Mouse (Mus musculus) lung, embryonic 14.5 days (tissue): ENCODE measurements around the gene Gda. TPM values are rescaled to one million over a fixed set of nuclear protein-coding genes. Genes with fewer than 3 reads are reported as not detected.

Experiments used
- ATAC-seq: fragments of 200-750 bp; cut with Nextera tagmentation; 2 replicates; pipeline ENCODE4 v1.8.0; 2017; ENCODE audit warnings: mild to moderate bottlenecking, moderate TSS enrichment, moderate library complexity; ENCODE audit not compliant: insufficient read depth
- DNase-seq: peaks from one replicate; pipeline ENCODE4 v3.0.0-alpha.2; 2015
- H3K27ac ChIP-seq: fragments of 300-500 bp; sonication (generic); 2 replicates; pipeline ENCODE4 v1.5.1; 2014; ENCODE audit warnings: low read depth, mild to moderate bottlenecking, moderate library complexity
- H3K27me3 ChIP-seq: fragments of 300-500 bp; sonication (generic); 2 replicates; pipeline ENCODE4 v1.6.1; 2014; ENCODE audit warnings: low read length, control low read depth; ENCODE audit not compliant: insufficient read depth
- H3K36me3 ChIP-seq: fragments of 300-500 bp; sonication (generic); 2 replicates; pipeline ENCODE4 v1.6.1; 2014; ENCODE audit warnings: control low read depth; ENCODE audit not compliant: insufficient read depth
- H3K4me1 ChIP-seq: fragments of 300-500 bp; sonication (generic); 2 replicates; pipeline ENCODE4 v1.6.1; 2014; ENCODE audit warnings: antibody characterized with exemption, control low read depth; ENCODE audit not compliant: insufficient read depth
- H3K4me2 ChIP-seq: fragments of 300-500 bp; sonication (generic); 2 replicates; pipeline ENCODE4 v1.6.1; 2014; ENCODE audit warnings: mild to moderate bottlenecking
- H3K4me3 ChIP-seq: fragments of 300-500 bp; sonication (generic); 2 replicates; pipeline ENCODE4 v1.5.1; 2014; ENCODE audit warnings: low read depth, low read length
- H3K9ac ChIP-seq: fragments of 300-500 bp; sonication (generic); 2 replicates; pipeline ENCODE4 v1.6.1; 2014
- H3K9me3 ChIP-seq: fragments of 300-500 bp; sonication (generic); 2 replicates; pipeline ENCODE4 v1.6.1; 2016; ENCODE audit warnings: low read depth, low read length, control low read depth
- CTCF ChIP-seq: IDR thresholded peaks from 2 replicates; pipeline ENCODE4 v1.5.1; 2016; ENCODE audit warnings: antibody characterized with exemption, low read depth
- WGBS: fragments of 180-500 bp; shearing (Covaris S2); extraction: QIAGEN DNeasy Blood & Tissue Kit; methylation state at CpG from one replicate; pipeline ENCODE4 v1.1.7; 2014; 5-methylcytosine and 5-hydroxymethylcytosine counted together
- polyA plus RNA-seq: library from polyadenylated mRNA; unstranded; fragments of >200 nt; fragmentation: Nextera tagmentation; extraction: Ambion mirVana; gene quantifications from 2 replicates; pipeline ENCODE4 v1.2.1, GENCODE M21; 2014

The Gda gene
- polyA plus RNA-seq, 1 experiment from 2014 or later: 0.26 TPM

- H3K36me3 ChIP-seq: no peaks in the 10 kb centered on the region
- peak; percentile 90 for DNase-seq
- ATAC-seq: peak; percentile 74
- no peak overlapping the region for H3K4me2 ChIP-seq
- no peaks in the 10 kb centered on the region for H3K4me1 ChIP-seq
- WGBS: 49% methylated on average over 11 of the region's 11 CpGs
- no peak overlapping the region for H3K27ac ChIP-seq
- no peaks in the 10 kb centered on the region for H3K27me3 ChIP-seq
- peak; percentile 83 for TF ChIP-seq CTCF
- H3K9ac ChIP-seq: no peak overlapping the region
- no peak overlapping the region for H3K4me3 ChIP-seq
- H3K9me3 ChIP-seq: no peaks in the 10 kb centered on the region
Measured at GRCm38 (mm10) chr19:21373073-21373755, 100.0 kb downstream of the Gda start.

GRCm38 (mm10) chr19:21372395-21373072, 100.7 kb downstream of the Gda start:
- DNase-seq: peak; percentile 38
- H3K4me3 ChIP-seq: no peak overlapping the region
- H3K4me1 ChIP-seq: no peaks in the 10 kb centered on the region
- ATAC-seq: peak; percentile 70; the same call in 1 of the 2 replicates
- TF ChIP-seq CTCF: peak; percentile 37
- no peak overlapping the region for H3K4me2 ChIP-seq
- H3K27ac ChIP-seq: no peak overlapping the region
- no peaks in the 10 kb centered on the region for H3K36me3 ChIP-seq
- WGBS: 69% methylated on average over 12 of the region's 12 CpGs
- no peaks in the 10 kb centered on the region for H3K27me3 ChIP-seq
- H3K9me3 ChIP-seq: no peaks in the 10 kb centered on the region
- no peak overlapping the region for H3K9ac ChIP-seq

GRCm38 (mm10) chr19:21371337-21371736, 101.9 kb downstream of the Gda start:
- WGBS: 52% methylated on average over 2 of the region's 2 CpGs
- no peak for ATAC-seq
- peak; percentile 45 for TF ChIP-seq CTCF

GRCm38 (mm10) chr19:21370782-21371181, 102.5 kb downstream of the Gda start:
- no peak overlapping the region for H3K9ac ChIP-seq
- no peak for DNase-seq
- no peak for TF ChIP-seq CTCF
- no peak overlapping the region for H3K27ac ChIP-seq
- H3K36me3 ChIP-seq: no peaks in the 10 kb centered on the region
- no peak for ATAC-seq
- no peak overlapping the region for H3K4me3 ChIP-seq
- no peak overlapping the region for H3K4me2 ChIP-seq
- 86% methylated on average over 8 of the region's 8 CpGs for WGBS
- no peaks in the 10 kb centered on the region for H3K9me3 ChIP-seq
- no peaks in the 10 kb centered on the region for H3K27me3 ChIP-seq
- no peaks in the 10 kb centered on the region for H3K4me1 ChIP-seq

More at GRCm38 (mm10) chr19:21371337-21371736, 101.9 kb downstream of the Gda start:
- H3K27ac ChIP-seq: no peak overlapping the region
- DNase-seq: no peak
- no peaks in the 10 kb centered on the region for H3K27me3 ChIP-seq
- H3K4me3 ChIP-seq: no peak overlapping the region
- H3K4me1 ChIP-seq: no peaks in the 10 kb centered on the region
- H3K36me3 ChIP-seq: no peaks in the 10 kb centered on the region
- H3K9me3 ChIP-seq: no peaks in the 10 kb centered on the region
- no peak overlapping the region for H3K4me2 ChIP-seq
- H3K9ac ChIP-seq: no peak overlapping the region

- H3K27ac ChIP-seq: no peak overlapping the region
- H3K4me3 ChIP-seq: no peak overlapping the region
- DNase-seq (no peak), ATAC-seq (no peak)
- H3K4me2 ChIP-seq: no peak overlapping the region
- no peak overlapping the region for H3K9ac ChIP-seq
- no peaks in the 10 kb centered on the region for H3K9me3 ChIP-seq
- no peaks in the 10 kb centered on the region for H3K27me3 ChIP-seq
- 83% methylated on average over 6 of the region's 6 CpGs for WGBS
- no peak for TF ChIP-seq CTCF
- no peaks in the 10 kb centered on the region for H3K36me3 ChIP-seq
- no peaks in the 10 kb centered on the region for H3K4me1 ChIP-seq
Measured at GRCm38 (mm10) chr19:21369175-21369574, 104.1 kb downstream of the Gda start.

- H3K9me3 ChIP-seq: no peaks in the 10 kb centered on the region
- H3K4me3 ChIP-seq: no peak overlapping the region
- WGBS: 88% methylated on average over 4 of the region's 4 CpGs
- H3K36me3 ChIP-seq: no peaks in the 10 kb centered on the region
- DNase-seq: no peak
- no peak overlapping the region for H3K27ac ChIP-seq
- no peaks in the 10 kb centered on the region for H3K4me1 ChIP-seq
- no peaks in the 10 kb centered on the region for H3K27me3 ChIP-seq
- H3K4me2 ChIP-seq: no peak overlapping the region
- ATAC-seq: no peak
- H3K9ac ChIP-seq: no peak overlapping the region
- no peak for TF ChIP-seq CTCF
Measured at GRCm38 (mm10) chr19:21368595-21368994, 104.7 kb downstream of the Gda start.

GRCm38 (mm10) chr19:21357792-21358191, 115.5 kb downstream of the Gda start:
- Histone ChIP-seq H3K27me3 (no peaks in the 10 kb centered on the region), H3K4me1 (no peaks in the 10 kb centered on the region), H3K27ac (no peak overlapping the region), H3K9me3 (no peaks in the 10 kb centered on the region), H3K4me2 (no peak overlapping the region), H3K36me3 (no peaks in the 10 kb centered on the region), H3K4me3 (no peak overlapping the region), H3K9ac (no peak overlapping the region)
- TF ChIP-seq CTCF: no peak
- WGBS: 93% methylated on average over 6 of the region's 6 CpGs
- ATAC-seq: no peak
- DNase-seq: no peak
